14 mouse cellular contexts compared by ENCODE assay signal in genomic region chr2:128503136-128503935, GRCm38 (mm10).
A peak's percentile ranks its signal among the peaks of the same experiment; 100 is the strongest.
DNase-seq lines count a peak whose midpoint lies in the region; ATAC-seq and TF ChIP-seq lines count a peak whose summit lies in the region.
"Had no signal": no experiment of that assay in that cellular context is flagged by ENCODE, and none has a peak within 500 bp of the region (broad histone marks: within the 10 kb centered on the region; RNA-seq: fewer than 3 reads in every experiment).

No protein-coding gene starts in this region.

- no peak for TF ChIP-seq CTCF in lung, adult 2 months (IDR thresholded peaks at IDR 0.05; ENCODE audit: insufficient read depth, low read length)

- no peaks in the 10 kb centered on the region for H3K27me3 ChIP-seq in heart, embryonic 10.5 days (ENCODE audit: insufficient read depth, poor library complexity, severe bottlenecking)
- no peaks in the 10 kb centered on the region for H3K27me3 ChIP-seq in lung, embryonic 15.5 days
- no peaks in the 10 kb centered on the region for H3K27me3 ChIP-seq in midbrain, embryonic 14.5 days (ENCODE audit: control insufficient read depth, insufficient read depth, low read length)
- H3K27me3 ChIP-seq: embryonic facial prominence, embryonic 15.5 days; neural tube, embryonic 12.5 days; stomach, embryonic 15.5 days had no signal

- peak; percentile 92 for DNase-seq in heart, adult 11 months
- no peak for DNase-seq in heart, embryonic 10.5 days (ENCODE audit: low spot score)
- no peak for DNase-seq in lung, adult 2 months
- DNase-seq in cerebellum, postnatal 36 days: peak; percentile 6
- peak; percentile 21 for DNase-seq in lung, postnatal 25 days (ENCODE audit: low spot score)
- DNase-seq in midbrain, embryonic 14.5 days: no peak
- DNase-seq in retina, postnatal 1 day: no peak

- H3K4me3 ChIP-seq in heart, embryonic 10.5 days: no peak overlapping the region
- no peak overlapping the region for H3K4me3 ChIP-seq in lung, embryonic 15.5 days
- no peak overlapping the region for H3K4me3 ChIP-seq in lung, adult 2 months (replicated peaks; ENCODE audit: extremely low read depth, low read depth, low read length)
- H3K4me3 ChIP-seq in midbrain, embryonic 14.5 days (replicated peaks; ENCODE audit: low read depth, low read length): no peak overlapping the region
- H3K4me3 ChIP-seq: embryonic facial prominence, embryonic 15.5 days; midbrain, embryonic 10.5 days; neural tube, embryonic 12.5 days; stomach, embryonic 15.5 days had no signal

- H3K27ac ChIP-seq in heart, embryonic 10.5 days: no peak overlapping the region
- peak overlapping the region; percentile 79 for H3K27ac ChIP-seq in lung, embryonic 15.5 days
- H3K27ac ChIP-seq in midbrain, embryonic 14.5 days (replicated peaks; ENCODE audit: low read depth, low read length): no peak overlapping the region
- H3K27ac ChIP-seq: embryonic facial prominence, embryonic 15.5 days; midbrain, embryonic 10.5 days; neural tube, embryonic 12.5 days; stomach, embryonic 15.5 days had no signal

- ATAC-seq in lung, embryonic 15.5 days (ENCODE audit: borderline replicate concordance, extremely low read depth, low FRiP score, low TSS enrichment): peak; percentile 55; the same call in 1 of the 2 replicates
- ATAC-seq in midbrain, embryonic 14.5 days (ENCODE audit: low FRiP score, low TSS enrichment): no peak
- ATAC-seq: intestine, embryonic 16.5 days had no signal

- TF ChIP-seq POLR2A in lung, adult 2 months (IDR thresholded peaks at IDR 0.05; ENCODE audit: borderline replicate concordance, extremely low read depth, low read depth, low read length): no peak

- H3K4me1 ChIP-seq in heart, embryonic 10.5 days: peaks cover 11% of the 10 kb centered on the region
- H3K4me1 ChIP-seq in lung, embryonic 15.5 days: peaks cover 16% of the 10 kb centered on the region
- peaks cover 4% of the 10 kb centered on the region for H3K4me1 ChIP-seq in lung, adult 2 months (ENCODE audit: control insufficient read depth, insufficient read depth, low read length)
- H3K4me1 ChIP-seq in midbrain, embryonic 14.5 days (ENCODE audit: control insufficient read depth, insufficient read depth, low read length): no peaks in the 10 kb centered on the region
- H3K4me1 ChIP-seq: embryonic facial prominence, embryonic 15.5 days; midbrain, embryonic 10.5 days; neural tube, embryonic 12.5 days; stomach, embryonic 15.5 days had no signal

- 81% methylated on average over 2 of the region's 2 CpGs for WGBS in heart, embryonic 10.5 days
- 50% methylated on average over 2 of the region's 2 CpGs for WGBS in lung, embryonic 15.5 days
- WGBS in lung, adult 2 months: 68% methylated on average over 2 of the region's 2 CpGs
- 99% methylated on average over 2 of the region's 2 CpGs for WGBS in midbrain, embryonic 14.5 days

- H3K4me2 ChIP-seq in lung, embryonic 15.5 days: no peak overlapping the region
- no peak overlapping the region for H3K4me2 ChIP-seq in midbrain, embryonic 14.5 days (ENCODE audit: low read length)
- H3K4me2 ChIP-seq: embryonic facial prominence, embryonic 15.5 days; liver, embryonic 11.5 days; neural tube, embryonic 12.5 days; stomach, embryonic 15.5 days had no signal

- no peaks in the 10 kb centered on the region for H3K36me3 ChIP-seq in heart, embryonic 10.5 days
- H3K36me3 ChIP-seq in lung, embryonic 15.5 days: no peaks in the 10 kb centered on the region
- H3K36me3 ChIP-seq in midbrain, embryonic 14.5 days (ENCODE audit: control insufficient read depth, insufficient read depth, low read length): no peaks in the 10 kb centered on the region
- H3K36me3 ChIP-seq: embryonic facial prominence, embryonic 15.5 days; midbrain, embryonic 10.5 days; neural tube, embryonic 12.5 days; stomach, embryonic 15.5 days had no signal

- peaks cover 4% of the 10 kb centered on the region; the same call in 1 of the 2 replicates for H3K9me3 ChIP-seq in heart, embryonic 10.5 days
- H3K9me3 ChIP-seq in lung, embryonic 15.5 days: no peaks in the 10 kb centered on the region
- no peaks in the 10 kb centered on the region for H3K9me3 ChIP-seq in midbrain, embryonic 14.5 days (ENCODE audit: control insufficient read depth, low read length)
- H3K9me3 ChIP-seq: embryonic facial prominence, embryonic 15.5 days; midbrain, embryonic 10.5 days; neural tube, embryonic 12.5 days; stomach, embryonic 15.5 days had no signal

- H3K9ac ChIP-seq in lung, embryonic 15.5 days: no peak overlapping the region
- H3K9ac ChIP-seq in midbrain, embryonic 14.5 days (replicated peaks; ENCODE audit: low read length): no peak overlapping the region
- H3K9ac ChIP-seq: embryonic facial prominence, embryonic 15.5 days; neural tube, embryonic 12.5 days; stomach, embryonic 15.5 days had no signal

Comparison
In these comparisons a context has a peak if more than half of its experiments do, and no peak if none do; other contexts are left out.
1. DNase-seq: peak in heart, adult 11 months (single experiment), cerebellum, postnatal 36 days (2 of 2) and lung, postnatal 25 days (single experiment); none in heart, embryonic 10.5 days (single experiment), lung, adult 2 months (single experiment), midbrain, embryonic 14.5 days (single experiment) and retina, postnatal 1 day (single experiment).